Mouse (Mus musculus): ENCODE results near the gene Sfxn5. TPM values are rescaled to one million over a fixed set of nuclear protein-coding genes. Genes with fewer than 3 reads are reported as not detected.

The Sfxn5 gene
- 137 and 156 TPM in 2 replicates for polyA plus RNA-seq (2012; rRNA removed)

GRCm38 (mm10) chr6:85333000-85333669, at the start of gene Sfxn5:
Gene Sfxn5, minus strand, starts transcription at chr6:85333422.
- peak; percentile 95 to 97 for DNase-seq (ENCODE audit: extremely low spot score in 1 of 2, low spot score in 1 of 2)

- no peak for DNase-seq (ENCODE audit: extremely low spot score in 1 of 2, low spot score in 1 of 2)
Observed at GRCm38 (mm10) chr6:85382791-85383190, 49.6 kb upstream of the Sfxn5 start.

GRCm38 (mm10) chr6:85381648-85382020, 48.4 kb upstream of the Sfxn5 start:
- no peak for DNase-seq (ENCODE audit: extremely low spot score in 1 of 2, low spot score in 1 of 2)

GRCm38 (mm10) chr6:85380901-85381647, 47.9 kb upstream of the Sfxn5 start:
- DNase-seq (ENCODE audit: extremely low spot score in 1 of 2, low spot score in 1 of 2): no peak

- DNase-seq (ENCODE audit: extremely low spot score in 1 of 2, low spot score in 1 of 2): peak; percentile 75 to 92
Observed at GRCm38 (mm10) chr6:85380201-85380900, 47.1 kb upstream of the Sfxn5 start.

GRCm38 (mm10) chr6:85378629-85379028, 45.4 kb upstream of the Sfxn5 start:
- no peak for DNase-seq (ENCODE audit: extremely low spot score in 1 of 2, low spot score in 1 of 2)

- no peak for DNase-seq (ENCODE audit: extremely low spot score in 1 of 2, low spot score in 1 of 2)
Observed at GRCm38 (mm10) chr6:85377876-85378275, 44.7 kb upstream of the Sfxn5 start.

- no peak for DNase-seq (ENCODE audit: extremely low spot score in 1 of 2, low spot score in 1 of 2)
Observed at GRCm38 (mm10) chr6:85377066-85377734, 44.0 kb upstream of the Sfxn5 start.

GRCm38 (mm10) chr6:85374734-85375114, 41.5 kb upstream of the Sfxn5 start:
- DNase-seq (ENCODE audit: extremely low spot score in 1 of 2, low spot score in 1 of 2): peak; percentile 89 to 95

GRCm38 (mm10) chr6:85373951-85374733, 40.9 kb upstream of the Sfxn5 start, which contains the start of gene Rab11fip5:
Gene Rab11fip5, minus strand, starts transcription at chr6:85374634.
- peak in 1 of 2 experiments; percentile 18 for DNase-seq (ENCODE audit: extremely low spot score in 1 of 2, low spot score in 1 of 2)

- no peak for DNase-seq (ENCODE audit: extremely low spot score in 1 of 2, low spot score in 1 of 2)
Observed at GRCm38 (mm10) chr6:85373066-85373860, 40.0 kb upstream of the Sfxn5 start.

GRCm38 (mm10) chr6:85372496-85372895, 39.3 kb upstream of the Sfxn5 start:
- DNase-seq (ENCODE audit: extremely low spot score in 1 of 2, low spot score in 1 of 2): no peak

- no peak for DNase-seq (ENCODE audit: extremely low spot score in 1 of 2, low spot score in 1 of 2)
Observed at GRCm38 (mm10) chr6:85371859-85372405, 38.7 kb upstream of the Sfxn5 start.

- DNase-seq (ENCODE audit: extremely low spot score in 1 of 2, low spot score in 1 of 2): no peak
Observed at GRCm38 (mm10) chr6:85370666-85371430, 37.6 kb upstream of the Sfxn5 start.

- DNase-seq (ENCODE audit: extremely low spot score in 1 of 2, low spot score in 1 of 2): no peak
Observed at GRCm38 (mm10) chr6:85370041-85370440, 36.8 kb upstream of the Sfxn5 start.

- no peak for DNase-seq (ENCODE audit: extremely low spot score in 1 of 2, low spot score in 1 of 2)
Observed at GRCm38 (mm10) chr6:85369181-85369860, 36.1 kb upstream of the Sfxn5 start.

- DNase-seq (ENCODE audit: extremely low spot score in 1 of 2, low spot score in 1 of 2): no peak
Observed at GRCm38 (mm10) chr6:85368722-85369121, 35.5 kb upstream of the Sfxn5 start.

- DNase-seq (ENCODE audit: extremely low spot score in 1 of 2, low spot score in 1 of 2): no peak
Observed at GRCm38 (mm10) chr6:85368166-85368565, 34.9 kb upstream of the Sfxn5 start.

Data from frontal cortex, adult 2 months (tissue).